Mouse (Mus musculus): ENCODE data around the gene Gm20388. TPM values are rescaled to one million over a fixed set of nuclear protein-coding genes. Genes with fewer than 3 reads are reported as not detected.

Gm20388 gene
- polyA plus RNA-seq, 1 experiment from 2014 or later: 5.3 TPM

- no peaks in the 10 kb centered on the region; the same call in 1 of the 2 replicates for H3K4me1 ChIP-seq (replicated peaks; ENCODE audit: control insufficient read depth, insufficient read depth, low read length)
- H3K27ac ChIP-seq (ENCODE audit: low read depth, low read length): no peak overlapping the region; the same call in 1 of the 2 replicates
- no peak overlapping the region for H3K4me2 ChIP-seq
- WGBS: 43% methylated on average over 11 of the region's 11 CpGs
- DNase-seq (ENCODE audit: low spot score) (no peak), ATAC-seq (replicated peaks; ENCODE audit: low FRiP score) (no peak)
- H3K4me3 ChIP-seq (ENCODE audit: low read depth, low read length): no peak overlapping the region
- H3K36me3 ChIP-seq (ENCODE audit: control insufficient read depth, insufficient read depth, low read length): no peaks in the 10 kb centered on the region
- no peak overlapping the region for H3K9ac ChIP-seq (ENCODE audit: low read depth, low read length)
- H3K27me3 ChIP-seq (replicated peaks; ENCODE audit: control insufficient read depth, insufficient read depth, low read length): peaks cover 2% of the 10 kb centered on the region; the same call in 1 of the 2 replicates
- no peaks in the 10 kb centered on the region for H3K9me3 ChIP-seq (ENCODE audit: control insufficient read depth, low read length)
Measured at GRCm38 (mm10) chr8:120902346-120902745, 991.7 kb downstream of the Gm20388 start.

- Histone ChIP-seq H3K27ac (ENCODE audit: low read depth, low read length) (no peak overlapping the region), H3K9ac (ENCODE audit: low read depth, low read length) (no peak overlapping the region), H3K4me3 (ENCODE audit: low read depth, low read length) (no peak overlapping the region), H3K4me1 (replicated peaks; ENCODE audit: control insufficient read depth, insufficient read depth, low read length) (0 out of 2 replicates have a peak, but pooled peaks cover 3% of the 10 kb centered on the region), H3K27me3 (replicated peaks; ENCODE audit: control insufficient read depth, insufficient read depth, low read length) (no peaks in the 10 kb centered on the region; the same call in 1 of the 2 replicates), H3K4me2 (no peak overlapping the region), H3K9me3 (ENCODE audit: control insufficient read depth, low read length) (no peaks in the 10 kb centered on the region), H3K36me3 (ENCODE audit: control insufficient read depth, insufficient read depth, low read length) (no peaks in the 10 kb centered on the region)
- no peak for DNase-seq (ENCODE audit: low spot score)
- 36% methylated on average over 6 of the region's 6 CpGs for WGBS
- no peak for ATAC-seq (replicated peaks; ENCODE audit: low FRiP score)
Measured at GRCm38 (mm10) chr8:120907671-120908070, 997.0 kb downstream of the Gm20388 start.

- Histone ChIP-seq H3K36me3 (ENCODE audit: control insufficient read depth, insufficient read depth, low read length) (no peaks in the 10 kb centered on the region), H3K27ac (ENCODE audit: low read depth, low read length) (no peak overlapping the region), H3K9ac (ENCODE audit: low read depth, low read length) (no peak overlapping the region), H3K27me3 (replicated peaks; ENCODE audit: control insufficient read depth, insufficient read depth, low read length) (no peaks in the 10 kb centered on the region; the same call in 1 of the 2 replicates), H3K4me1 (replicated peaks; ENCODE audit: control insufficient read depth, insufficient read depth, low read length) (0 out of 2 replicates have a peak, but pooled peaks cover 3% of the 10 kb centered on the region), H3K4me2 (no peak overlapping the region), H3K9me3 (ENCODE audit: control insufficient read depth, low read length) (no peaks in the 10 kb centered on the region), H3K4me3 (ENCODE audit: low read depth, low read length) (no peak overlapping the region)
- 72% methylated on average over 2 of the region's 2 CpGs for WGBS
- DNase-seq (ENCODE audit: low spot score) (no peak), ATAC-seq (replicated peaks; ENCODE audit: low FRiP score) (no peak)
Measured at GRCm38 (mm10) chr8:120910936-120911335, 1000.3 kb downstream of the Gm20388 start.

- DNase-seq (ENCODE audit: low spot score): no peak
- no peaks in the 10 kb centered on the region; the same call in 1 of the 2 replicates for H3K27me3 ChIP-seq (replicated peaks; ENCODE audit: control insufficient read depth, insufficient read depth, low read length)
- no peaks in the 10 kb centered on the region for H3K36me3 ChIP-seq (ENCODE audit: control insufficient read depth, insufficient read depth, low read length)
- 0 out of 2 replicates have a peak, but pooled peaks cover 3% of the 10 kb centered on the region for H3K4me1 ChIP-seq (replicated peaks; ENCODE audit: control insufficient read depth, insufficient read depth, low read length)
- no peaks in the 10 kb centered on the region for H3K9me3 ChIP-seq (ENCODE audit: control insufficient read depth, low read length)
- no peak overlapping the region for H3K4me3 ChIP-seq (ENCODE audit: low read depth, low read length)
- no peak overlapping the region for H3K9ac ChIP-seq (ENCODE audit: low read depth, low read length)
- H3K4me2 ChIP-seq: no peak overlapping the region
- no peak for ATAC-seq (replicated peaks; ENCODE audit: low FRiP score)
- H3K27ac ChIP-seq (ENCODE audit: low read depth, low read length): no peak overlapping the region
- WGBS: 50% methylated on average over 6 of the region's 6 CpGs
Measured at GRCm38 (mm10) chr8:120912463-120912862, 1001.8 kb downstream of the Gm20388 start.

DNA sequence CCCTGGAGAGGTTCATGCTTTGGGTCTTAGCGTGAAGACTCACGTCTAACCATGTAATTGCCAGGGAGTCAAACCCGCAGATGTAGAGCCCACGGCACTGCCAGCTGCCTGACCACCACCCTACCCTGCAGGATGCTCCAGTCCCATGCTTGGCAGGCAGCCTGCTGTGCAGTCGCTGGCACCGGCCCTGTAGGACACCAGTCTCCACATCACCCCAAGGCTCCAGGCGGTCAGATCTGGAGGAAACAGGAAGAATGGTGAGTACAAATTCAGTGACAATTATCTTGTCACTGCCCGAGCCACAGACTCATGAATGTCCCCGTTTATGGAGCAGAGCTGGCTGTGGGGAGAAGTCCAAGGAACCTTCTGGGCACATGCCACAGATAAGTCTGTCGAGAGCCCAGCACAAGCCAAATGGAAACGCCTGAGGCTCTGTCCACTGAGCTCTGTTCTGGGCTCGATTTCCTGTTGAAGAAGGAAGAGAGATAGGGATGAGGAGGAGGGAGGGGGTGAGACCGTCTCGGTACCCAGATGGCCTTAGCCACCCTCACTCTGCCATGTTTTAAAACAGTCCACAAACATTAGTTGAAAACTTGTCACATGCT, 1006.3 kb downstream of the Gm20388 start:
- H3K27ac ChIP-seq (ENCODE audit: low read depth, low read length): no peak overlapping the region
- no peak overlapping the region for H3K9ac ChIP-seq (ENCODE audit: low read depth, low read length)
- ATAC-seq (replicated peaks; ENCODE audit: low FRiP score): no peak
- no peaks in the 10 kb centered on the region for H3K9me3 ChIP-seq (ENCODE audit: control insufficient read depth, low read length)
- no peak overlapping the region for H3K4me2 ChIP-seq
- DNase-seq (ENCODE audit: low spot score): no peak
- no peaks in the 10 kb centered on the region; the same call in 1 of the 2 replicates for H3K27me3 ChIP-seq (replicated peaks; ENCODE audit: control insufficient read depth, insufficient read depth, low read length)
- H3K4me1 ChIP-seq (replicated peaks; ENCODE audit: control insufficient read depth, insufficient read depth, low read length): no peaks in the 10 kb centered on the region
- H3K36me3 ChIP-seq (ENCODE audit: control insufficient read depth, insufficient read depth, low read length): no peaks in the 10 kb centered on the region
- 53% methylated on average over 14 of the region's 14 CpGs for WGBS
- no peak overlapping the region for H3K4me3 ChIP-seq (ENCODE audit: low read depth, low read length)

GRCm38 (mm10) chr8:120920527-120920926, 1009.9 kb downstream of the Gm20388 start:
- no peak overlapping the region for H3K4me2 ChIP-seq
- no peaks in the 10 kb centered on the region for H3K9me3 ChIP-seq (ENCODE audit: control insufficient read depth, low read length)
- no peaks in the 10 kb centered on the region for H3K27me3 ChIP-seq (replicated peaks; ENCODE audit: control insufficient read depth, insufficient read depth, low read length)
- H3K4me3 ChIP-seq (ENCODE audit: low read depth, low read length): no peak overlapping the region
- no peak for ATAC-seq (replicated peaks; ENCODE audit: low FRiP score)
- no peak overlapping the region for H3K9ac ChIP-seq (ENCODE audit: low read depth, low read length)
- no peaks in the 10 kb centered on the region for H3K4me1 ChIP-seq (replicated peaks; ENCODE audit: control insufficient read depth, insufficient read depth, low read length)
- 83% methylated on average over 4 of the region's 4 CpGs for WGBS
- no peak overlapping the region for H3K27ac ChIP-seq (ENCODE audit: low read depth, low read length)
- DNase-seq (ENCODE audit: low spot score): no peak
- no peaks in the 10 kb centered on the region for H3K36me3 ChIP-seq (ENCODE audit: control insufficient read depth, insufficient read depth, low read length)

GRCm38 (mm10) chr8:120926201-120926600, 1015.6 kb downstream of the Gm20388 start:
- no peak for ATAC-seq (replicated peaks; ENCODE audit: low FRiP score)
- DNase-seq (ENCODE audit: low spot score): no peak
- Histone ChIP-seq H3K9me3 (ENCODE audit: control insufficient read depth, low read length) (no peaks in the 10 kb centered on the region), H3K27ac (ENCODE audit: low read depth, low read length) (no peak overlapping the region), H3K27me3 (replicated peaks; ENCODE audit: control insufficient read depth, insufficient read depth, low read length) (peaks cover 6% of the 10 kb centered on the region; the same call in 1 of the 2 replicates), H3K4me3 (ENCODE audit: low read depth, low read length) (no peak overlapping the region), H3K4me1 (replicated peaks; ENCODE audit: control insufficient read depth, insufficient read depth, low read length) (no peaks in the 10 kb centered on the region), H3K36me3 (ENCODE audit: control insufficient read depth, insufficient read depth, low read length) (no peaks in the 10 kb centered on the region), H3K4me2 (no peak overlapping the region), H3K9ac (ENCODE audit: low read depth, low read length) (no peak overlapping the region)
- WGBS: 74% methylated on average over 9 of the region's 9 CpGs

DNA sequence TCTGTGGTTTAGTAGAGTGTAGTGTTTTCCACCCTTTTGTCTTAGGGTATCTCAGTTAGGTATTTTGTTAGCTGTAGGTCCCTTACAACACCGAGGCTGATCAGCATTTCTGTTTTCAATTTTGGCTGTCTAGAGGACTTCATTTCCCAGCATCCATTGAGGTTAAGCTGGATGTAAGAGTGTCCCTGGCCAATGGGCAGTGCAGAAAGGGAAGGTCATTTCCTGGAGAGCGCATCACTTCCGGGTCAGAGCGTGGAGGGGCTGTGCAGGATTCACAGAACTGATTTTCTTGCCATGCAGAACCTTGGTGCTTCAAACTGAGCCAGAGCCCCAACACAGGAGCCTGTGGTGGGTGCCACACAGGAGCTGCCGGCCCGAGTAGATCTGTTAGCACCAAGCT, 1017.4 kb downstream of the Gm20388 start:
- Histone ChIP-seq H3K4me1 (replicated peaks; ENCODE audit: control insufficient read depth, insufficient read depth, low read length) (no peaks in the 10 kb centered on the region), H3K27ac (ENCODE audit: low read depth, low read length) (no peak overlapping the region), H3K9me3 (ENCODE audit: control insufficient read depth, low read length) (no peaks in the 10 kb centered on the region), H3K9ac (ENCODE audit: low read depth, low read length) (no peak overlapping the region), H3K4me2 (no peak overlapping the region), H3K36me3 (ENCODE audit: control insufficient read depth, insufficient read depth, low read length) (no peaks in the 10 kb centered on the region), H3K4me3 (ENCODE audit: low read depth, low read length) (no peak overlapping the region), H3K27me3 (replicated peaks; ENCODE audit: control insufficient read depth, insufficient read depth, low read length) (peaks cover 6% of the 10 kb centered on the region; the same call in 1 of the 2 replicates)
- DNase-seq (ENCODE audit: low spot score) (no peak), ATAC-seq (replicated peaks; ENCODE audit: low FRiP score) (no peak)
- WGBS: 74% methylated on average over 6 of the region's 6 CpGs

GRCm38 (mm10) chr8:120934596-120934995, 1024.0 kb downstream of the Gm20388 start:
- Histone ChIP-seq H3K9me3 (ENCODE audit: control insufficient read depth, low read length) (no peaks in the 10 kb centered on the region), H3K27me3 (replicated peaks; ENCODE audit: control insufficient read depth, insufficient read depth, low read length) (peaks cover 17% of the 10 kb centered on the region), H3K4me1 (replicated peaks; ENCODE audit: control insufficient read depth, insufficient read depth, low read length) (peaks cover 7% of the 10 kb centered on the region), H3K9ac (ENCODE audit: low read depth, low read length) (no peak overlapping the region), H3K4me3 (ENCODE audit: low read depth, low read length) (no peak overlapping the region), H3K27ac (ENCODE audit: low read depth, low read length) (no peak overlapping the region), H3K36me3 (ENCODE audit: control insufficient read depth, insufficient read depth, low read length) (no peaks in the 10 kb centered on the region), H3K4me2 (no peak overlapping the region)
- WGBS: 82% methylated on average over 9 of the region's 9 CpGs
- DNase-seq (ENCODE audit: low spot score) (no peak), ATAC-seq (replicated peaks; ENCODE audit: low FRiP score) (no peak)
